Mouse (Mus musculus) Muller cell, postnatal 12 days (primary cell): ENCODE results near the gene Gm10306.

Experiments used
- DNase-seq: peaks from one replicate; pipeline ENCODE4 v3.0.0-alpha.2; 2015; ENCODE audit errors: inconsistent ontology term

The Gm10306 gene

DNA sequence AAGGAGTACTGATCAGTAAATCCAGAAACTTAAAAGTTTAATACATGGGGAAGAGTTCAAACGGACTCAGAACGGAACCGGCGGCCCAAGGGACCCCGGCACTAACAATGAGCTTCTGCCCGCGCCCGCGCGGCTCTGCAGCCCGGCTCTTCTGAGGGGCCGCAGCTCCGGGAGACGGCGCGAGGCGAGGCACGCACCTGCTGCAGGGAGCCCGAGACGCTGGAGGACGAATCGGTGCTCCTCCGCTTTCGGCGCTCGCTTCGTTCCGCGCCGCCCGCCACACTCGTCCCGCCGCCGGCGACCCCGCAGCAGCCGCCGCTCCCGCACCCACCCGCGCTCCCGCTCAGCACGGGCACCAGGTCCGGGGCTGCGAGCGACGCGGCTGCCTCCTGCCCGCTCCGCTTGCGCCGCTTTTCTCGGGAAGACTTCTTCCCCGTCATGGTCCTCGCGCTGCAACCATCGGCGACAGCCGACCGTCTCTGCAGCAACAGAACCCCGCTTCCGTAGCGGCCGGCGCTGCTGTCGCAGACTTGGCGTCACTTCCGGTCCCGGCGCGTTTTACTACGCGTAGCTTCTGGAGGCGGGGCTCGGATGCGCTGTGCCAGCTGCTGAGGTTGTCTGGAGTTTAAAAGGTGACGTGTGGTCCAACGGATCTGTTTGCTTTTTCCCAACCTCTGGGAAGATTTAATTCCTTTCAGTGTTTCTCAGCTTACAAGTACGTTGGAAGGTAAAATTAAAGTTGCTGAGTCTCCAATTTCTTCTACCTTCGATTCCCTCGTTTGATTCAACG lies at the start of gene Gm10306, which contains the start of gene Caap1:
Gene Gm10306, plus strand, starts transcription at position 282 of the 790 bp plus-strand sequence.
Gene Caap1, minus strand, starts transcription at position 532 of the 790 bp plus-strand sequence.
- DNase-seq: peak; percentile 93

DNA sequence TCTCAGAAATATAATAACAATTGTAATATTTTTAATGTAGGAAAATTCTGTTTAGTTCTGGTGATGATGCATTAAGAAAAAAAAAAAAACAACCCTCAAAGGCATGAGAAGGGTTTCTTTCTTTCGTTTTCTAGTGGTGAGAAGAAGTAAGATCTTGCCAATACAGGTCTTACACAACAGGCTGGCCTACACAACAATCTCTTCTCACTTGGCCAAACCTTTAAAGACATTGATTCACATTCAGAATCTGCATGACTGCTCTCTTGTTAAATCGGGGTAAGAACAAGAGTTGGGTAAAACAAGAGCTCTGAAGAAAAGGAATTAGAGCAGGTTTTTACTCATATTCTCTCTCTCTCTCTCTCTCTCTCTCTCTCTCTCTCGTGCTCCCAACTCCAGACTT lies 41.0 kb upstream of the Gm10306 start:
- DNase-seq: peak; percentile 67

DNA sequence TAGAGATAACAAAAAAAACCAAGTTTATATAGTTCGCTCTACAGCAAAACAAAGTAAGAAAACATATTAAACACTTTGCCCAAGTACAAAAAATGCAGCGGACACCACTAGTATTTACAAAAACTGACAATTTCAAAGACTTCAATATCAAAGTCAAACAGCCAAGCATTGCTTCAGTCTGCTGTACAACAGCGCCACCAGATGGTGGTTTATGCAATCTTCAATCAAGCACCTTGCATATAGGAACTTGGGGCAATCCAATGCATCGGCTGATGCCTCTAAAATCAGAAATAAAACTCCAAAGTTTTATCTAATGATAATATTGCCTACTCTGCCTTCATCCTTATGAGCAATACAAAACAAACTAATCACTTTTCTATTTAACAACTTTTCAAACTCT lies 38.7 kb upstream of the Gm10306 start:
- peak; percentile 33 for DNase-seq

DNA sequence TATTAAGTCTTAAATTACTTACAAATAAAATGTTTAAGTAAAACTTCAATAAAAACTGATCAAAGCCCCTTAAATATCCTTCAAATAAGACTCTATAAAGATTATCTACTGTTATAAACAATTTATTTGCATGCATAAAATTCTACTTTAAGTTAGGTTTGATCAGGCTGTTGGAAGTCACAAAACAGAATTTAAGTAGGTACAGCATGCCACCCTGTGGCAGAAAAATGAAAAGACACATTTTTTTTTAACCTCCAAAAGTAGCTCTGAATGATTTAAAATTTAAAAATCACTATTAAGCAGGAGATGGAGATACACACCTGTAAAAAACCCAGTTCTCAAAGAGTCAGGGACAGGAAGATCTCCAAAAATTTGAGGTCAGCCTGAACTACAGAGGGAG lies 33.0 kb upstream of the Gm10306 start:
- peak; percentile 17 for DNase-seq

DNA sequence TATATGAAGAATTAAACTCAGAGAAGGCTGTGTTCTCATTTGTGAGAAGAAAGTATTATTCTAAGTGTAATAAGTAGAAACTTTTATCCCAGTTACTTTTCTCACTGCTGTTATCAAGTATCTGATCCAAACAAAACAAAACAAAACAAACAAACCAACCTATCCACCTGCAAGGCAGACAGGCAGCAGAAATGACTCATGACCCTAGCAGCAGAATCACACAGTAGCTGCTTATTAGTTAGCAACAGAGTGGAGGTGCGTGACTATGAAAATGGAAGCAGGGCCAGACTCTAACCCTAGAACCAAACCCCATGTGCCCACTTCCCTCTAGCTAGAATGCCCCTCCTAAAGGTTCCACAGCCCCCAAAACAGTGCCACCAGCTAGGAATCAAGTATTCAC lies 26.9 kb upstream of the Gm10306 start:
- no peak for DNase-seq

DNA sequence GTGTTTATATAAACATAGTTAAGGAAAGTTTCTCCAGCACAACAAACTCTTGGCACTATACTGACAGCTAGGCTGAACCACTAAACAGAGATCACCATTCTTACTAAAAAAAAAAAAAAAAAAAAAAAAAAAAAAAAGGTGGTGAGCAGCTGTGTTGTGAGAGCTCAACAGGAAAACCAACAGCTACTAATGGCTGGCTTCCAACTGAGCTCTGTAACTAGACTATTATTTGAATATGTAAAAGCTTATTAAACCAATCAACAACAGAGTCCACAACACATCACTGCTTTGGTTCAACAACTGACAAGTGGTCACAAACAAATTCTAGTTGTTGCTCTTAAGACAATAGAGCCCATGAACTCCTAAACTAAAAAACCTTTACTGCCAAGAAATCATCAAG lies 23.1 kb upstream of the Gm10306 start:
- no peak for DNase-seq

DNA sequence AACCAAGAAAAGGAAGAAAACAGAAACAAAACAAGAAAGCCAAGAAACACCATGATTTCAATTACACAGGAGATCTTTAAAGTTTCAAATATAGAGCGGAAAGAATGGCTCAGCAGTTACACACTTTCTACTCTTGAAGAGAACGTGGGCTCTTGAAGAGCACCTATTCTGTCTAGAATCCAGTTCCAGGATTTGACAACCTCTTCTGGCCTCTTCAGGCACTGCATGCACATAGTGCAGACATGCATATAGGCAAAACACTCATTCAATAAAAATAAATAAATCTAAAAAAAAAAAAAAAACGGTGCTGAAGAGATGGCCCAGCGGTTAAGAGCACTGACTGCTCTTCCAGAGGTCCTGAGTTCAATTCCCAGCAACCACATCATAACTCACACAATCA lies 13.3 kb upstream of the Gm10306 start:
- no peak for DNase-seq

DNA sequence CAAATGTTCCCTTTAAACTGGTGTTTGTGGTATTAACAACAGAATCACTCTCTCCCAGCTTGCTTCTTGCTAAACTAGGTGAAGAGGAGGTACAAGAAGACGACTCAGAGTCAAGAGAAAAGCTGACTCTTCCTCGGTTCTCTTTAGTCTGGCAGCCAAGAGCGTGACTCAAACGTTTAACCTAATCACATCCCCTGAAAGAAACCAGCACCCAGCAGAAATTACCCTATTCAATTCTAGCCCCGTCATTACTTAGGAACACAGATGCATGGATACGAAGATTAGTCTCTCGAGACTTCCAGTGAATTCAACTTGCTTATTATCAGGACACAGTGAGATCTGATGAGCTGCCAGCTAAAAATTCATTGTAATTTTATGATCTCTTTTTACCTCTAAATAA lies 12.0 kb upstream of the Gm10306 start:
- no peak for DNase-seq

DNA sequence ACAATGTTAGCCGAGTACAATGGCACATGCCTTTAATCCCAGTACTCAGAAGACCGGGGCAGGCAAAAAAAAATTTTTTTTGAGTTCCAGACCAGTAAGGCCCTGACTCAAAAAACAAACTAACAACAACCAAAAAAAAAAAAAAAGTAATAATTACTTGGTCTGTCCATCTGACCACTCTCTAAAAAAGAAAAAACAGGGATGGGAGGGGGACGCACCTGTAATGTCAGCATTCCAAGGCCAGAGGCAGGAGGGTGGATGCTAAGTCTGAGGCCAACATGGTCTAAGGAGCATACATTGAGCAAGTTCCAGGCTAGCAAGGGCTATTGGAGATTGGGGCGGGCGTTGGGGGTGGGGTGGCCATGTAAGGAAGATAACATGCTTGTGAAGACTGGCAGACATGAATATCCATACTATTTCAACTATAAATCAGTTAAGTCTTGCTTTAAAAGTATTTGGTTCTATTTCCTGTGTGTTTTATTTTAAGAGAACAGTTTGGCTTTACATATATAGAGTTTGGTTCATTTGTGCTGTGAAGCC lies 1.3 kb upstream of the Gm10306 start:
- no peak for DNase-seq

DNA sequence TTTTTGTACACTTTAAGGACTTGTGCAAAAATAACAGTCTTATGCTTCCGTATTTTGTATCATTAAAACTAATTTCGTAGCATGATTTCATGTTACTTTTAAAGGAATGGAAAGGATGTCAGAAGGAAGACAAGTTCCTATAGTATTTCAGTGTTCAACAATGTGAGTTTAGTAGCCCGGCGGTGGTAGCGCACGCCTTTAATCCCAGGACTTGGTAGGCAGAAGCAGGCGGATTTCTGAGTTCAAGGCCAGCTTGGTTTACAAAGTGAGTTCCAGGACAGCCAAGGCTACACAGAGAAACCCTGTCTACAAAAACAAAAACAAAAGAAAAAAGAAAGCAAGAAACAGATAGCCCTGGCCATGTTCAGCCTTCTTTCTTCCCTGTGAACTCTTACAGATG lies 799 bp downstream of the Gm10306 start:
- no peak for DNase-seq

DNA sequence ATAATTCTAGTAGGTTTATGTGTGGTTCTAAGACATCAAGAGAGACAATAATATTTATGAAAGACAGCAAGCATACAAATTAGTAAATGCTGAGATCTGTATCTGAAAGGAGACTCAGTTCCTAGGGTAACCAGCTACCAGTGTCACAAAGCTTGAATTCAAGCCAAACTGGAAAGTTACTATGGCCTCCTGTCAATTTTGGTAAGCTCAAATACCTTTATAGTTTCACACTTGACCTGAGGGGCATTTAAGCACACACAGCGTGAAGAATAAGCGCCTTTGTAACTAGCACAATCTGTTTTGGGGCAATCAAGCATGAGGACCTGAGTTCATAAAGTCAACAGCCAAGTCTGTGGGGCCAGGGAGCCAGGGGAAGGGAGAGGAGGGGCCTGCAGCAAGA lies 2.9 kb downstream of the Gm10306 start:
- peak; percentile 31 for DNase-seq

DNA sequence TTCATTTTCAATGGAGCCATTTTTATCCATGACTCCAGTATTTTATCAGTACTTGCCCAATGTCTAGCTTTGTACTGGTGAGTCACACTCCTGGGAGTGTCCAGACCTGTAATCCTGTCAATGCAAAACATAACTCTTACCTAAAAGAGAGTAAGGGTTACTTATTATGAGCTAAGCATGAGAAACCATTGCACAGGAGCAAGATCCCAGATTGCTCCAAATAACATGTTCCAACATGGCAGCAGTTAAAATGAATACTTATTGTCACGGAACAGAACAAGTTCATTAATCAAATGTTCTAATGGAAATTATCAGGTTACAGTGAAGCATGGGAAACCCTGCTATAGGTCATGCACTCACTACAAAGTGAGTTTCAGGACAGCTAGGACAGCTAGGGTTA lies 4.0 kb downstream of the Gm10306 start:
- no peak for DNase-seq

DNA sequence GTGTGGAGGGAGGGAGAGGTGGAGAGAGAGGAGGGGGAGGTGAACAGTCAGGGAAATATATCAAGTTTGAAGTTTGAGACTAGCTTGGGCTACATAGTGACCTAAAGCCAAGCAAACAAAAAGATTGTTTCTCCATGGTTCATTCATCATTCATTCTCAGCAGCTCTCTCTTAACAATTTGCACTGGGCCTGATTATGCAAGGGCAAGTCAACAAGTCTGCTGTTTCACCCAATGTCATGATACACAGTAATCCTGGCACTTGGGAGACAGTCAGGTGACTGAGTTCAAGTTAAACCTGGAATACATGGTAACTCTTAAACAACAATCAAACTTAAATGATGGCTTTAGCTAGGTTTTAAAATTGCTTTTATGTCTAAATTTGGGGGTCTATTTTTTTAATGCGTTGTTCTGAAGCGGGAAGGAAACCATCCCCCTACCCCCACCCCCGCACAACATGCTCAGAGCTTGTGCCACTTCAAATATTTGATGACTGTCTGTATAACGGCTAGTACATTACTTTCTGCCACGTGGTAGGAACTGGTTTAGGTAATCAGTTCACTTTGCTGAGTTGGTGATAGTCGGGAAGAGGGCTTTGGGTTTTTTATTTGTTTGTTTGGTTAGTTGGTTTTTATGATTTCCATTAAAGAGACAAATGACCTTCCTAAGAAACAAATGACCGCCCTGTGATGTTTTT lies 5.8 kb downstream of the Gm10306 start:
- no peak for DNase-seq

DNA sequence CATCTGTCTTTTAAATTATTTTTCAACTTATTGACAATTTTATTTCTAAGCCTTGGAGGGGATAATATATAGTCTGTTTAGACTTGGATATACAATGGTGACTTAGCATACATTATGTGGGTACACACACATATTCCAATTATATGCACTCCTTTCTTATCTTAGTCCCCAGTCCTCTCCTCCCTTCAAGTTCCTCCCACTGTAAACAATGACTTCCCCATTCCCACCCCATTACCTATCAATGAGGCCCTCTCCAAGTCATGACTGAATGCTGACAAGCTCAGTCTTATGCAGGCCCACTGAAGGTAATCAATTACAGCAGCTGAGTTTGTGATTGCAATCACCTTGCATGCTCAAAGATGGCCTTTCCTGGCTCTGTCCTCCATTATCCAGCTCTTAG lies 8.0 kb downstream of the Gm10306 start:
- DNase-seq: no peak

DNA sequence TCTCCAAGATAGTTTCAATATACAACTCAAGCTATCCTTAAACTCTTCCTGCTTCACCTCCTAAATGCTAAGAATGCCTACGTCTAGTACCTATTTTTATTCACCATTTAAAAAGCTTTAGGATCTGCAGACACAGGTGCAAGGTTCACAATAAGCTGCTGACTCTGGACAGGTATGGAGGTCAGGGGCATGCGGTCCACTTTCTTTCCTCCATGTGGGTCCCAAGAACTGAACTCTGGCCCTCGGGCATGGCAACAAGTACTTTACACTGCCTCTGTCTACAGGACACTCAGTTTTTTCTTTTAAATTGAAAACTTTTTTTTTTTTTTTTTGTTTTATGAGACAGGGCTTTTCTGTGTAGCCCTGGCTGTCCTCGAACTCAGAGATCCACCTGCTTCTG lies 16.3 kb downstream of the Gm10306 start:
- DNase-seq: no peak

DNA sequence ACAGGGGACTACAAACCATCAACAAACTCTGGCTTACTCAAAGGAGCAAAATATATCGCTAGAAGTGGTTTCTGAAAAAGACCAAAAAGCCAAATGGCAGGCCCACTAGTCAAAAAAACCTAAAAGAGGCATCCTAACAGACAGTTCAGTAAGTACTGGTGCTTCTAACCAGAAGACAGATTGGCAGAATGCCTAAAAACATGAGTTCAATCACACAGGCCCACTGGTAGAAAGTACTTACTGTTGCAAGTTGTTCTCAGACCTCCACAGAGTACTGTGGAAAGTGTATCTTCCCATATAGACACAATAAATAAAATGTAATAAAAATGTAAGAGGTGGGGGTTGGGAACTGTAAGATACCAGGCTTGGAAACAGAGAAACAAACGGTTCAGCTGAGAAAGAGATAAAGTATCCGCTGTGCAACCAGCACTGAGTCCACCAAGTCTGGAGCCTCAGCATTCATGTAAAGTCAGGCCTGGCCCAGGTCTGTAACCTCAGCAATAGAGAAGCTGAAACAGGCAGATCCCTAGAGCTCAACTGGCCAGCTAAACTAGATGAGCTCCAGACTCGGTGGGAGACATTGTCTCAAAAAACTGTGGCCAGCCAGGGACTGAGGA lies 35.5 kb downstream of the Gm10306 start:
- DNase-seq: no peak

DNA sequence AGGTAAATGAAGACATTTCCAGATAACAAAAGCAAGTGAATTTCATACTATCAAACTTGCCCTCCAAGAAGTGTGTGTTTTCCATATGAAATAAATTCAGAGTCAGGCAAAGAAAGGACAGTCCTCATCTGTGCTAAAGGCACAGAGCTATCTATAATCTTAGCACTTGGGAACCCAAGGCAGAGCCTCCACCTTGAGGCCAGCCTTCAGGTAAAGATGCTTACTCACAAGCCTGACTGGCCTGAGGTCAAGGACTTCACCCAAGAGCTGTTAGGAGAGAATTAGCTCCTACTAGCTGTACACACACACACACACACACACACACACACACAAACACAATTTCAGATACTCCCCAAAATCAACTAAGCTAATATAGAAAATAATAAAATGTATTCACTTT lies 36.4 kb downstream of the Gm10306 start:
- DNase-seq: no peak

DNA sequence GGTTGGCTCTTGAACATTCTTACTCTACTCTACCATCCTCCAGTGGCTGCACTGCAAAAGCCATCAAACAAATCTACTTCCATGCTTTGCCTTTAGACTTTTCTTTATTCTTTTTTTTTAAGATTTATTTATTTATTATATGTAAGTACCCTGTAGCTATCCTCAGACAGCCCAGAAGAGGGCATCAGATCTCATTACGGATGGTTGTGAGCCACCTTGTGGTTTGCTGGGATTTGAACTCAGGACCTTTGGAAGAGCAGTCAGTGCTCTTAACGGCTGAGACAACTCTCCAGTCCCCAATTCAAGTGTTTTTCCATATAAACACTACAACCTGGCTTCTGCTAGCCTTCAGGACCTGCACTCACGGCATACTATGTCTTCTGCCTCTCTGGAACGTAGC lies 45.0 kb downstream of the Gm10306 start:
- DNase-seq: no peak

DNA sequence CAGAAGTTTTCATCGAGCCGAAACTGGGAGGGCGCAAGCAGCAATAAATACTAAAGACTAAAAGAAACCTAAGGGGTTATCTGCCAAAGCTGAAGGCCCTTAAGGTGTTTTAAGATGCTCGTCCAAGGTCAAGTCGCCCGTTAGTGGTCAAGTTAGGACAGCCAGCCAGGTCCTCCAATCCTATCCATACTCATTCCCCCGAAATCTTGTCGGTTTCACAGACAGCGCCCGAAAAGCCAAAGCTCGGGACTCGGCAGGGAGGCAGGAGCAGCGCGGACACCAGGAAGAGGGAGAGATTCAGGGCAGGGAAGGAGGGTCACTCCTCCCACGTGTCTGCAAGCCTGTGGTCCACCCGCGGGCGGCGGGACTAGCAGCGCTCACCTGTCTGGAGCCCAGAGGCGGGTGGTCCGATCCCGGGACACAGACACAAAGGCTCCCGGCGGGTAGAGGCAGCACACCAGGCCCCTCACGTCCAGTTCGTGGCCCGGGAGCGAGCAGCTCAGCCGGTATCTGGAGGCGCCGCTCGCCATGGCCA lies 46.2 kb downstream of the Gm10306 start:
- DNase-seq: no peak

DNA sequence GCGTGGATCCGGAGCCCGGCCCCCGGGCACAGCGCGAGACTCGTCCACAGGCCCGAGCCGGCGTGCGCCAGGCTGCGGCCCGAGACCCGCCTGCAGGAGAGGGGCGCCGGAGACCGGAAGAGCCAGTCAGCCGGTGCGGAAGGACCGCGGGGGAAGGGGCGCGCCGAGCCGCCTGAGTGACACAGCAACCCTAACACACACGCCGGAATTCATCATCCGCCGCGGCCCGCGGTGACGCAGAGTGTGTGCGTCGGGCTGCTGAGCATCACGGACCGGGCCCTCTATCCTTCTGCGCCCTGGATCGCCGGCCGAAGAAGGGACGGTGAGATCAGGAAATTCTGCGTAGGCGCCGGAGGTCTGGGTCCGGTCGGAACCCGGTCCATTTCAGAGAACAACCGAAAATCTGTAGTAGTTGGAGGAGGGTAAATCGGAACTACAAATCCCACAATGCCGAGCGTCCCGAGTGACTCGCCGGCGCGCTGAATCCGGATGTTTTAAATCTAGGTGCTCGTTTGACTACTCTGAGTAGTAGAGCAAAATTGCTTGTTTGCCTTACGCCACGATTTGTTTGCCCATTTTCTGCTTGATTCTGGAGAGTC lies 46.8 kb downstream of the Gm10306 start, which contains the start of gene Plaa:
Gene Plaa, minus strand, starts transcription at position 214 of the 599 bp plus-strand sequence.
- peak; percentile 97 for DNase-seq

DNA sequence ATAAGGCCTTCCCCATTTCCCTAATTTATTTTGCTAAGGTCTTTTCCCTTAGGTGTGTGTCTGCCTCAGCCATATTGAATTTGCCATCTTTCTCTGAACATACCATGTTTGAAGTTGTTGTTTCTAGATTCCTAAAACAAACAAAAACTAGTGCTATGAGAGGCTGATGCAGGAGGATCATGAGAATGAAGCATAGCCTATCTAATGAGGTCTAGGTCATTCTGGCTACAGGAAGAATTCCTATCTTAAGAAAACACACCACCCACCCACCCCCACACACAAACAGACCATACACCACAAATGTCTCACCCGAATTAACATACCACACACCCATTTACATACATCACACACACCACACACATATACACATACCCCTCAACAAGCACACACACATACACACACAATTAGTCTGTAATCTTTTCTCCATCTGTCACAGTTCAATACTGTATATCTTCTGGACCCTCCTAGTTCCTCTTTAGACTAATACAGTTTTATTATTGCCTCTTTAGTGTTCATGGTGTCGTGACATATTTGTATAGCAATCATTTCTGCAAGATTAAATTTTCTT lies 48.2 kb downstream of the Gm10306 start:
- DNase-seq: no peak
